Mouse (Mus musculus) brain, embryonic 14.5 days (tissue): ENCODE results near the gene Sh3pxd2a. TPM values are rescaled to one million over a fixed set of nuclear protein-coding genes. Genes with fewer than 3 reads are reported as not detected.
"Not testable (repeated sequence)": the region's sequence is repeated elsewhere in the genome, so short reads cannot be mapped to it uniquely, and the experiment has no call there.

Source experiments
- DNase-seq: peaks from one replicate; pipeline ENCODE4 v3.0.0-alpha.2; 2011; ENCODE audit warnings: low read depth
- CTCF ChIP-seq: fragments of 200-500 bp; IDR thresholded peaks from 2 replicates; pipeline ENCODE4 v1.5.1; 2012; ENCODE audit warnings: inconsistent platforms, mild to moderate bottlenecking, moderate library complexity, borderline replicate concordance; ENCODE audit not compliant: insufficient read depth, insufficient read length; ENCODE audit errors: extremely low read depth
- POLR2A ChIP-seq: fragments of 200-500 bp; IDR thresholded peaks from 2 replicates; pipeline ENCODE4 v1.6.1; 2012; ENCODE audit warnings: mild to moderate bottlenecking, inconsistent platforms, borderline replicate concordance; ENCODE audit not compliant: poor library complexity, insufficient read depth, insufficient read length, severe bottlenecking; ENCODE audit errors: extremely low read depth
- polyA plus RNA-seq: library from polyadenylated mRNA; depleted of rRNA; stranded (reverse); fragments of >200 nt; gene quantifications from 2 replicates; pipeline ENCODE4 v1.2.3, GENCODE M21; 2012

Gene Sh3pxd2a
- polyA plus RNA-seq, 1 experiment: 14.5 TPM

- no peak for TF ChIP-seq CTCF
- no peak for TF ChIP-seq POLR2A
- no peak for DNase-seq
Measured at GRCm38 (mm10) chr19:47405548-47405947, 58.7 kb downstream of the Sh3pxd2a start.

- DNase-seq: peak; percentile 32
- TF ChIP-seq POLR2A (no peak), CTCF (no peak)
Measured at GRCm38 (mm10) chr19:47403391-47404379, 60.5 kb downstream of the Sh3pxd2a start.

DNA sequence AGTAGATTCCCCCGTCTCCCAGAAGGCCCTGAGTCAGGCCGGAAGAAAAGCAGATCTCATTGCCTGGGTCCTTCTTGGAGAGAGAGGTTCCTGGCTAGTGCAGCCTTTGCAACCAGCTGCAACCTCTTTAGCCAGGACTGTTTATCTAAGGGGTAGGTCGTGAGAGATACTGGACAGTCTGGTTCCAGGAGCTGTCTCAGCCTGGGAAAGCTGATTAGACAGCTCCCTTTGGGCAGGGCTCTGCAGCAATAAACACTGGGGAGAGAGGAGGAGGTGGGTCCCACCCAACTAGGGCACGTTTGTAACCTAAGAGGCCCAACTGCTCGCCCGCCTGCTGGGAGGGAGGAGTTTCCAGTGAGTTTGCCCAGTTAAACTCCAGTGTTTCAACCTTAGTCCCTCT lies 61.2 kb downstream of the Sh3pxd2a start:
- DNase-seq: no peak
- TF ChIP-seq POLR2A: no peak
- no peak for TF ChIP-seq CTCF

- TF ChIP-seq CTCF: no peak
- TF ChIP-seq POLR2A: no peak
- no peak for DNase-seq
Measured at GRCm38 (mm10) chr19:47402544-47402943, 61.7 kb downstream of the Sh3pxd2a start.

DNA sequence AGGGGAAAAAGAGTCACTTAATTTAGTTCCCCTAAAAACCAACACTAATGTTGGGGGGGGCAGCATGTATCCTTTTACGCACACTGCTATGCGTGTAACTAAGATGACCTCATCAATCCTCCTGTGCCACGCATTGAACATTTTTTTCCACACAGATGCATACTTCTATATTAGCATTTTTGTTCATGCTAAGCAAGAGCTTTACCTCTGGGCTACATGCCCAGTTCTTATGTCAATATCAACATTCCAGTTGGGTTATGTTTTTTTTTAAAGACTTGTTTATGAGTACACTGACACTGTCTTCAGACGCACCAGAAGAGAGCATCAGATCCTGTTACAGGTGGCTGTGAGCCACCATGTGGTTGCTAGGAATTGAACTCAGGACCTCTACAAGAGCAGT lies 64.5 kb downstream of the Sh3pxd2a start:
- TF ChIP-seq POLR2A (no peak), CTCF (no peak)
- DNase-seq: no peak

- TF ChIP-seq POLR2A (no peak), CTCF (no peak)
- DNase-seq: no peak
Measured at GRCm38 (mm10) chr19:47399029-47399428, 65.2 kb downstream of the Sh3pxd2a start.

DNA sequence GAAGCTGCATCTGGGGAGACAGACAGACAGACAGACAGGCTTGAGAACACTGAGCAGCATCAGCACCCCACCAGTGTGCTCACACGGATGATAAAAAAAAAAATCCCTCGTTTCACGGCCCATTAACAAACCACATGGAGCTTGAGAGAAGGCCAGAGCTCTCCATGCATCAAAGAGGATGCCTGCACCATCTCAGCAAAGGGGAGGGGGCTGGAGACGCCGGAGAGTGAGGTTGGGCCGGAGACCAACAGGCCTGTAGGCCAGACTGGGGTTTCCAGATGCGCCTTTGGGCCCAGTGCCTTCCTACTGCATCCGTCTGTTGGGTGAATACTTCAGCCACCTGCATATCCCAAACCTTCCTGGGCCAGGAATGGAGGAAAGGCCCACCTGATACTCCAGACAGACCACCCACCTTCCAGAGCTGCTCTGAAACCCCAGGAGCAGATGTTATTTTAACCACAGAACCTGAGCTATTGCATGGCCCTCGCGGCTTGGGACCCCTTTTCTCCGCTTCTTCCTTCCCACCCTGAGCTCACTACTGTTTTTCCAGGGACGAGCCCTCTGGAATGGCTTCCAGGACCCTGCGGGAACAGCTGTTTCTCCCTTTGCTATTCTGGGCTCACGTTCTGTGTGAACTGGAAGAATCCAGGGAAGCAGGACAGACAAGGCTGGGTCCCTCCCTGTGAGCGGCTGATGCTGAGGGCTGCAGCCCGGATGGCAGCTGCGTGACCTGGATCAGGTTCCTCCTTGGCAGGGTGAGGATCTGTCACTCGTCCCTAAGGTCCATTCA lies 66.1 kb downstream of the Sh3pxd2a start:
- no peak for TF ChIP-seq POLR2A
- TF ChIP-seq CTCF: no peak
- DNase-seq: no peak

DNA sequence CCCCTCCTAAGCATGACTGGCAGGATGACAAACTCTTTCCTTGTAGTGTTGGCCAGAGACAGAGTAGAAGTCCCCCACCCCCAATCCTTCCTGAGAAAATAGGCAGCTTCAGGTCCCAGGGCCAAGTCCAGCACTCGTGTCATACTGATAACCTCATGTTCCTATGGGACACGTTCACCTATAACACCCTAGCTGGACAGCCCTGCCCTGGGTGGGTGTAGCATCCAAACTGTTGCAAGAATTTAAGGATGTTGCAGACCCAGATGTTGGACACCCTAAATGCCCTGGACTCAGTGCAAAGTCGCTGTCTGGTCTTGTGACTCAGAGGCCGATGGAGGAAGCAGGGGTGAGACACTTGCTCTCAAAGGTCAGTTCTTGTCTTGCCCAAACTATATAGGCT lies 68.9 kb downstream of the Sh3pxd2a start:
- TF ChIP-seq POLR2A: no peak
- DNase-seq: no peak

- not testable (repeated sequence) for DNase-seq
Measured at GRCm38 (mm10) chr19:47394781-47395180, 69.4 kb downstream of the Sh3pxd2a start.

GRCm38 (mm10) chr19:47390878-47391277 lies 73.3 kb downstream of the Sh3pxd2a start:
- no peak for DNase-seq
- TF ChIP-seq POLR2A: no peak
- no peak for TF ChIP-seq CTCF

GRCm38 (mm10) chr19:47387887-47388286 lies 76.3 kb downstream of the Sh3pxd2a start:
- TF ChIP-seq CTCF (no peak), POLR2A (no peak)
- no peak for DNase-seq
